Mouse (Mus musculus) spleen, adult 2 months (tissue): ENCODE results near the gene Pcx. TPM values are rescaled to one million over a fixed set of nuclear protein-coding genes. Genes with fewer than 3 reads are reported as not detected.
A peak's percentile ranks its signal among the peaks of the same experiment; 100 is the strongest.

Experiments
- DNase-seq, 2 experiments: peaks; one replicate each; pipeline versions ENCODE4 v3.0.0 to v3.0.0-alpha.2; 2012 to 2021; ENCODE audit warnings: low spot score in 2 of 2, low read depth in 1 of 2
- H3K27ac ChIP-seq: fragments of 200-500 bp; 2 replicates; pipeline ENCODE4 v1.5.1; 2012; ENCODE audit warnings: low read length, inconsistent platforms; ENCODE audit not compliant: insufficient read depth
- H3K27me3 ChIP-seq: fragments of 200-500 bp; 2 replicates; pipeline ENCODE4 v1.6.1; 2012; ENCODE audit warnings: mild to moderate bottlenecking, moderate library complexity, low read length, inconsistent platforms; ENCODE audit not compliant: control insufficient read depth, insufficient read depth
- H3K36me3 ChIP-seq: fragments of 200-500 bp; 2 replicates; pipeline ENCODE4 v1.6.1; 2012; ENCODE audit warnings: mild to moderate bottlenecking, low read length, inconsistent platforms; ENCODE audit not compliant: control insufficient read depth, insufficient read depth
- H3K4me1 ChIP-seq: fragments of 200-500 bp; 2 replicates; pipeline ENCODE4 v1.6.1; 2011; ENCODE audit warnings: inconsistent platforms; ENCODE audit not compliant: control insufficient read depth, insufficient read depth, insufficient read length
- H3K4me3 ChIP-seq: fragments of 200-500 bp; 2 replicates; pipeline ENCODE4 v1.5.1; 2011; ENCODE audit warnings: mild to moderate bottlenecking, inconsistent platforms; ENCODE audit not compliant: insufficient read depth, insufficient read length; ENCODE audit errors: extremely low read depth
- CTCF ChIP-seq: fragments of 200-500 bp; IDR thresholded peaks from 2 replicates; pipeline ENCODE4 v1.5.1; 2011; ENCODE audit warnings: mild to moderate bottlenecking, inconsistent platforms; ENCODE audit not compliant: insufficient read depth, insufficient read length, insufficient replicate concordance; ENCODE audit errors: extremely low read depth
- POLR2A ChIP-seq: fragments of 200-500 bp; IDR thresholded peaks from 2 replicates; pipeline ENCODE4 v1.6.1; 2011; ENCODE audit warnings: low read depth, low read length, inconsistent platforms
- WGBS: fragments of 180-500 bp; shearing (Covaris S2); methylation state at CpG from one replicate; pipeline ENCODE4 v1.1.7; 2018; 5-methylcytosine and 5-hydroxymethylcytosine counted together
- polyA plus RNA-seq: library from polyadenylated mRNA; depleted of rRNA; stranded (reverse); fragments of >200 nt; gene quantifications from 2 replicates; pipeline ENCODE4 v1.2.3, GENCODE M21; 2012

Pcx gene
- polyA plus RNA-seq, 1 experiment = 8.6 TPM

GRCm38 (mm10) chr19:4497263-4497973, 12.9 kb upstream of the Pcx start:
- no peaks in the 10 kb centered on the region for H3K27me3 ChIP-seq
- H3K4me3 ChIP-seq = no peak overlapping the region
- no peak overlapping the region for H3K27ac ChIP-seq
- peak; percentile 30 for DNase-seq
- 3% methylated on average over 4 of the region's 4 CpGs for WGBS
- TF ChIP-seq POLR2A (no peak), CTCF (peak; percentile 82; the same call in 1 of the 2 replicates)
- H3K4me1 ChIP-seq = no peaks in the 10 kb centered on the region
- H3K36me3 ChIP-seq = no peaks in the 10 kb centered on the region

GRCm38 (mm10) chr19:4498062-4498933, 12.0 kb upstream of the Pcx start, which contains the start of gene 2010003K11Rik:
TSS of gene 2010003K11Rik (minus strand) at chr19:4498583.
- Histone ChIP-seq H3K27ac (no peak within 1 kb of the TSS), H3K27me3 (no peaks in the 10 kb centered on the region), H3K36me3 (no peaks in the 10 kb centered on the region), H3K4me1 (no peaks in the 10 kb centered on the region), H3K4me3 (no peak within 1 kb of the TSS)
- 77% methylated on average over 16 of the region's 16 CpGs for WGBS
- no peak for DNase-seq
- TF ChIP-seq POLR2A = no peak
- no peak for TF ChIP-seq CTCF

GRCm38 (mm10) chr19:4502701-4503100, 7.6 kb upstream of the Pcx start:
- no peaks in the 10 kb centered on the region for H3K27me3 ChIP-seq
- TF ChIP-seq CTCF (no peak), POLR2A (no peak)
- no peaks in the 10 kb centered on the region for H3K4me1 ChIP-seq
- 73% methylated on average over 2 of the region's 2 CpGs for WGBS
- no peak overlapping the region for H3K4me3 ChIP-seq
- H3K27ac ChIP-seq = no peak overlapping the region
- H3K36me3 ChIP-seq = no peaks in the 10 kb centered on the region
- DNase-seq = no peak

GRCm38 (mm10) chr19:4504830-4505229, 5.4 kb upstream of the Pcx start:
- no peak for DNase-seq
- WGBS = 98% methylated on average over 1 of the region's 1 CpGs
- H3K36me3 ChIP-seq = no peaks in the 10 kb centered on the region
- H3K4me1 ChIP-seq = peaks cover 2% of the 10 kb centered on the region; the same call in 1 of the 2 replicates
- TF ChIP-seq CTCF = no peak
- no peak for TF ChIP-seq POLR2A
- H3K27me3 ChIP-seq = no peaks in the 10 kb centered on the region
- H3K27ac ChIP-seq = no peak overlapping the region
- no peak overlapping the region for H3K4me3 ChIP-seq

- peaks cover 10% of the 10 kb centered on the region for H3K27me3 ChIP-seq
- TF ChIP-seq POLR2A (no peak), CTCF (no peak)
- no peak overlapping the region for H3K27ac ChIP-seq
- H3K4me3 ChIP-seq = no peak overlapping the region
- 50% methylated on average over 3 of the region's 3 CpGs for WGBS
- H3K4me1 ChIP-seq = peaks cover 2% of the 10 kb centered on the region; the same call in 1 of the 2 replicates
- no peaks in the 10 kb centered on the region for H3K36me3 ChIP-seq
- DNase-seq = no peak
Measured at GRCm38 (mm10) chr19:4507746-4508145, 2.5 kb upstream of the Pcx start.

GRCm38 (mm10) chr19:4511116-4511841, 1.0 kb downstream of the Pcx start:
- Histone ChIP-seq H3K4me3 (peak overlapping the region; percentile 92; the same call in 1 of the 2 replicates), H3K4me1 (peaks cover 2% of the 10 kb centered on the region; the same call in 1 of the 2 replicates), H3K27ac (no peak overlapping the region), H3K27me3 (peaks cover 10% of the 10 kb centered on the region), H3K36me3 (no peaks in the 10 kb centered on the region)
- DNase-seq = no peak
- WGBS = 16% methylated on average over 13 of the region's 13 CpGs
- no peak for TF ChIP-seq CTCF
- no peak for TF ChIP-seq POLR2A
